Mouse (Mus musculus) retina, postnatal 7 days (tissue): ENCODE data around the gene Fam240b.
"Not testable (repeated sequence)": the region's sequence is repeated elsewhere in the genome, so short reads cannot be mapped to it uniquely, and the experiment has no call there.

Experiments used
- DNase-seq: peaks from one replicate; pipeline ENCODE4 v3.0.0-alpha.2; 2012; ENCODE audit warnings: low read depth, low spot score

The Fam240b gene

DNA sequence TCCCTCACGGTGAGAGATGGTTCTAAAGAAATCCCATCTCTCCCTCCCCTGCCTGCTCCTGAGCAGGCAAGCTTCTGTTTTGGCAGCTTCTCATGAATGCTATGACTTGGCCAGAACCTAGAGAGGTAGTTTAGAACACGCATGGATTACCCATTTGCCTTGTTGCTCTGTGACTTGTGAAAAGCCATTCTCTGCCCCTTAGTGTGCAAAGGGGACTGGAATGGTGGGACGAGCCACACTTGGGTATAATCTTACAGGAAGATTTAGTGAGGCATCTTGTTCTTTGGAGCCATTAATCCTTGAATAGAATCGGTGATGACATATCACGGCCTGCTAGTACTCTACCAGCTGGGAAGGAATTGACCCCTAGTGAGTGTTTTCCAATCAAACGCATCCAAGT lies at the start of gene Fam240b:
TSS of gene Fam240b (minus strand) at position 101 of the 400 bp plus-strand sequence.
- no peak for DNase-seq

DNA sequence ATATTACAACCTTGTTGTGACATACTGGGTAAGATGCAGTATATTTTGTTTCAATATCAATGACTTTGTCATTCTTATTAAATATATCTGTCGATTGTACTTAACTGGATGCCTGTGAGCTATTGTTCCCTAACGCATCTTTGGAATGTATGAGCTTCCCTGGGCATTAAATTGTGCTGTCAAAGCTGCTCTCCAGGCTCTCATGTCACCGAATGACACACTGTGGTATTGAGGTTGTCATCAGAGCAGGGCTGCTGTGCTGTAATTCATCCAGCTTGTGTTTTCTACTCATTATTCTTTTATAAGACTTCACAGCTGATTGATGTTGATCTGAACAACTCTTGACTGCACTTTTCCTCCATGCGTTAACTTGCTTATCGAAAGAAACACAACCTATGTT lies 32.5 kb upstream of the Fam240b start:
- DNase-seq: no peak

DNA sequence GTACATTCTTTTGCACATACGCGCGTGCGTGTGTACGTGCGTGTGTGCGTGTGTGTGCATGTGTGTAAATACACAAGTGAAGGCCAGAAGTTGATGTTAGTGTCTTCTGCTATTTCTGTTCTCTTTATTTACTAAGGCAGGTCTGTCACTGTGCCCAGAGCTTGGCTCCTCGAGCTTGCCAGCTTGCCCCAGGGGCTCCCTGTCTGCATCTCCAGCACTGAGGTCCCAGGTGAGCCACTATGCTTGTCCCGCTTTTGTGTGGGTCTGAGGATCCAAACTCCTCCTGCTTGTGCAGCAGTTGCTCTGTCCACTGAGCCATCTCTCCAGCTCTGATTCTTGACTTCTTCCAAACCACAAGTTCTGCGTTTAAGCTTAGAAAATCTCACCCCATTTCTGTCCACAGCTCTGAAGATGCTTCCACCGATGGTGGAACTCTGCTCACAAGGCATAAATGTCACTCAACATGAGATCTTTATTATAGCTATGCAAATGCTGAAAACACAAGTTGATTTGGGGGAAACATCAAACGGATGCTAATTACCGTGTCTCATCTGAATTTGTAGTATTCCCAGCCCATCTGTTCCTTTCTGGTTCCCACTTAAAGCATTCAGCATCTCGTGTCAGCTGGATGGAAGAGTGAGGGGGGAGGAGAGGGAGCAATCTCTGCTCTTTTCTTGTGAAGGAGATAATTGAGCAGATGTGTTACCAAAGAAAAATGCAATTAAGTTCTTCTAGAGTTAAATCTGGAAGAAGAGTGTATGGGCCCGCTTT lies 29.1 kb upstream of the Fam240b start:
- no peak for DNase-seq

DNA sequence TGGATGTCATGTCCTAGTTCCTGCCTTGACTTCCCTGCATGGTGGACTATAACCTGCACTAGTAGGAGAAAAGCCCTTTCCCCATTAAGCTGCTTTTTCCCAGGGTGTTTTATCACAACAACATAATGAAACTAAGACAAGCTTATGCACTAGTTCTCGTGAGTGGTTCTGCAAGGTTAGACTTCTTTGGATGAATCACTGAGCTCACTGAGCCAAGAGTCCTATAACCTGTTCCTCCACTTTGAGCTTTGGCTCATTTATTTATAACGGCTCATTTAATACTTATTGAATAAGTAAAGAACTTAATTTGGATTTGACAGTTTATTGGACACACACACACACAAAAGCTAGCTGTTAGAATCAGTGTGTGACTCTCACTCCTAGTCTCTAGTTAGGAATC lies 16.7 kb upstream of the Fam240b start:
- DNase-seq: no peak

DNA sequence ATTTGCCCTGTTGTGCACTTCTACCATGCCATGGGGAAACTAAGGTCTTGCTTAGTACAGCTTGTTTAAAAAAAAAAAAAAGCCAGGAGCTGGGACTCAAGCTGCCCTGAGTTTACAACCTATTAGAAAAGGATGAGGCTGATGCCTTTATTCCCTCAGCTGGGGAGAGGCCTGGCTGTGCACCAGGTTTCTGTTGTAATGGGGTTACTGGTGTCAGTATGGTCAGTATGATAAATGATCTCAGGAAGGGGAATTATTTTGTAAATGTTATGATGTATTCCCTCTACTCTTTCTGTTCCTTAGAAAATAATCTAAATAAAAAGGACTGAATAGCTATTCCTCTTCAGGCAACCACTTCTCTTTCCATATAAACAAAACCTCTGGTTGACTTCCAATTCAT lies 14.0 kb upstream of the Fam240b start:
- DNase-seq: no peak

DNA sequence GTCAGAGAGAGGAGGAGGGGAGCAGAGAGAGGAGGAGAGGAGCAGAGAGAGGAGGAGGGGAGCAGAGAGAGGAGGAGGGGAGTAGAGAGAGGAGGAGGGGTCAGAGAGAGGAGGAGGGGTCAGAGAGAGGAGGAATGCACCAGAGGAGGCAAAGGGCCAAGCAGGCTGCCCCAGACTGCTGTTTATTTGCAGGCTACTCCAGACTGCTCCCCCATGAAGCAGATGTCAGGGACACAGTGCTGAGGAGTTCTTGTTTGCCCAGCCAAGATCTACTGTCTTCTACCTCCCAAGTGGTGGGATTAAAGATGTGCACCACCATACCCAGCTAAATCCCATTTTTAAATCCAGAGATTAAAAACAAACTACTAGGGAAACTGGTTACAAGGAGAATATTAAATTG lies 9.8 kb upstream of the Fam240b start:
- no peak for DNase-seq

DNA sequence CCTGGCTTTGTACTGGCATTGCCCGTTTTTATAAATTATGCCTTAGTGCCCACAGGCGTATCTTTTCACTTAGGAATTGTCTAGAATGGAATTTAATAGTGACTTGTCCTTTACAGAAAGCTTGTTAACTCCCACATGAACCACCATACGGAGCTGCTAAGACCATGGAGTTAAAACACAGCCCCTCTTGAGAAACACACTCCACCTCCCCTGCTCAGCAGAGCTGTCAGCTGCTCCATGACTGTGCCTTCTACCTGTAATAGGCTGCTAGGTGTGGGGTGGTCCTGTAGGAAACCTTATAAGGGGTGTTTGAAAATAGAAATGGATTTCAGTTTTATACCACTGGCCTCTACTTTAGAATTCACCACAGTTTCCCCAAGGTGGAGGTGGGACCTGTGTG lies 5.2 kb upstream of the Fam240b start:
- no peak for DNase-seq

DNA sequence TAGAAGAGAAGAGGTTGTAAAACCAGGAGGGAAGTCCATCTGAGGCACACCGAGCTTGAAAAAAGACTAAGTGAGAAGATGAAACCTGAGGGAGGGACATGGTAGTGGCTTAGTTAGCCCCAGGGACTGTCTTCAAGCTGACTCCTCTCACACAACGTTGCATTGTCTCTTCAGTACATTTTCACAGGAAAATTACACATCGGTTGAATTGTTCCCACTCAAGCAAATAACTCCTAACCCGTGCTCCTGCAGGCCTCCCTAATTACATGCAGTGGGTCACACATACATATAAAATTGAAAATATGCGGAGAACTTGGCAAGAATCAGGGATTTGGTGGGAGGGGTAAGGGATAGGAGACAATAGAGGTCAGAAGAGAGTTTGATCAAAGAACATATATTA lies 4.0 kb downstream of the Fam240b start:
- DNase-seq: no peak

DNA sequence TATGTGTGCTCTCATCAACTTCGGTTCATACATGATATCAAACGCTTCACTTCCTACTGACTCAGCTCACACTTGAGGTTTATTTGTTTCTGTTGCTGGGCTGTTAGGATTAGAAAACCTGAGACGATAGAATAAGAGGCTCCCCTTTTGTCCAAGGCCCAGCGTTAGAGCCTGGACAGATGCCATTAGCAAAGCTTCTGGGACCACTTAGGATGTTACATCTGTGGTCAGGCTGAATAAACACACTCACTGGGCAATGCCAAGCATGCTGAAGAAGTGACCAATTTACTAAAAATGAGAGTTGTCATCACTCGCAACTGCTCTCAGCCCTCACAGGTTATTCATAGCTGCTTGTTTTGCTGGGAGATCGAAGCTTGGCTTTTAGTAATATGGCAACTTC lies 7.7 kb downstream of the Fam240b start:
- no peak for DNase-seq

DNA sequence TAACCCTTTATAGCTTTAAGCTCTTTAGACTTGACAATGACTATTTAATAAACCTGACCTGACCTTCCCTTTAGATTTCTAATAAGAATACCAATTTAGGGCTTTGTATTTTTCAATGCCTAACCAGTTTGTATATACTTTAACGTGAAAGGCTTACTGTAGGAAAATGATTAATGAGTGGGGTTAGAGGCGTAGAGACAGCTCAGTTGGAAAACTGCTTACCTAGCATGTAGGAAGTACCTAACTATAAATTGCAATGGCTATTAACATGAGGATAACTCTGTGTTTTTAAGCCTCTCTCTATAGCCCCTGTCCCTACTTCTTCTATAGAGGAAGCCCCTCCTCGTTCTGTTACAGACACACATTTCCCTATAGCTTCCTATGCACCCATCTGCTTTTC lies 17.6 kb downstream of the Fam240b start:
- DNase-seq: no peak

DNA sequence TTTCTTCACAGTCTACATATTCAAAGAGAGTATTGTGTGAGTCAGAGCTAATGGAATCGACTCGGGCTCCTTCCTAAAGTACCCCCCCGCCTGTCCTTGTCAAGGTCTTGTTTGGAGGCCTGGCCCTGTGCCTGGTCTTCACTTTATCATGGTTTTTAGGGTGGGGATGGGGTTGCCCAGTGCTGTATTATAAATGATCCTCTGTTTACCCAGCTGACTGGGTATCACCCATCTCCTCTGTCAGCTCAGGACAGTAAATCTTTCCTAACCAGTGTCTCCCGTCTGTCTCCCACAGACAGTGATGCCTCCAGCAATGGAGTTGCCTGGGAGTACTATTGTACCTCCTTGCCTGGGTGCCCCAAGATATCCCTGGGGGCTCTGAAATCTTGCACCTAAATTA lies 19.6 kb downstream of the Fam240b start:
- DNase-seq: no peak

DNA sequence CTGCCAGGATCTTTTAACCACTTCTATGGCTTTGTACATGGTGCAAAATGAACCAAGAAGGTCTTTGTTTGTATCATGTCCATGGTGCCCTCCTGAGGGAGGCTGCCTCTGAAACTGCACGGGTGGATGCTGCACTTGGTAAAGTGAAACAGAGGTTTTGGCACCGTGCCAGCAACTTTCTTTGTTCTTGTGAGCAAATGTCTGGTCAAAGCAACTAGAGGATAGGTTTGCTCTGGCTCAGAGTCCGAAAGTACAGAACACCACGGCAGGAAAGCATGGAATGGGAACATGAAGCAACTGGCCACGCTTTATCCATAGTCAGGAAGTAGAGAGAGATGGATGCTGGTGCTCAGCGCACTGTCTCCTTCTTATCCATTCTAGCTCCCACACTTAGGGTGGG lies 29.7 kb downstream of the Fam240b start:
- no peak for DNase-seq

DNA sequence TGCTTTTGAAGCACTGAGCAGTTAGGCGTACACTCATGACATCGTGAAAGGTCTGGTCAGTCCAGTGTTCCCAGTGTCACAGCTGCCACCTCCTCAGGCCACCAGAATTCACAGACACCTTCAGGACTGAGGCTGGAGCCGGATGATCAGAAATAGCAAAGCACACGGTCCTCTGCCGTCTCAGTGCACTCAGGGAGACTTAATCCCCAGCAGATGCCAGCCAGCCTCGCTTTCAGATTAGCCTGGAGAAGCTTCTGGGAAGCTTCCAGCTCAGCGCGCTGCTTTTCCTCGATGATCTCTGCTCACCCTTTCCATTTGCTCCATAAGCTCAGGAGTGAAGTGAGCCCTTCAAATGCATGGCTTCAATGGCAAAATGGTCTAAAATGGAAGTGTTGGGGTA lies 32.4 kb downstream of the Fam240b start:
- DNase-seq: peak; percentile 68

DNA sequence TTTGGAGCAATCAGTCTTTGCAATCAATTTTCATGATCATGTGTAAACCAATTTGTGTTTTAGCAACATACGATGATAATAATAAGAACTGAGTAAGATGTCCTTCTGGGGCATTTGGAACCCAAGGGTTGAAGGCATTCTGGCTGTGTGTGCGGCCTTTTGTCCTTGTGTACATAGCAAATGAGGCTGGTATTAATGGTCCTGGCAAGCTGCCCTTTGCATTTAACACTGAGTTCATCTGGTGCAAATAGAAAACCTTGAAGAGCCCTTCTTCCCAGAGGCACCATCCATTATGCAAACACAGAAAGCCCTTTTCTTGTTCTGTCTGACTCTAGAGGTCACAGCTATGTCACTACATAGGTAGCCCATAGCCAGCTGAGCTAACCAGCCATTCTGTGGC lies 35.0 kb downstream of the Fam240b start:
- no peak for DNase-seq

DNA sequence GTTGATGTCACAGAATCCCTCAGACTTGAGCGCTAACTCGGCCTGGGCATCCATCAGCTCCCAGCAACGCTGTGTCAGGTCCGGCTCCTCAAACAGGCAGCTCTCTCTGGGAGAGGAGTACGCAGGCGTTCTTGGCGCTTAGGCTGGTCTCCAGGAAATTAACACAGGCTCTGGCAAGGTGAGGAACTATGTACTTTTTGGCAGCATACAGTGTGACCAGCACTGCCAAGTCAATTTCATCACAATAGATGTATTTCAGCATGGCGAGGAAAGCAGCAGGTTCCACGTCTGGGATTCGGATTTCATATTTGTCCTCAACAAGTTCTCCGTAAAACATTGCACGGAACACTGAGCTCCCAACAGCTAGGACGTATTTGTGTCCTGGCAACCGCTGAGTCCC lies 39.4 kb downstream of the Fam240b start:
- no peak for DNase-seq

DNA sequence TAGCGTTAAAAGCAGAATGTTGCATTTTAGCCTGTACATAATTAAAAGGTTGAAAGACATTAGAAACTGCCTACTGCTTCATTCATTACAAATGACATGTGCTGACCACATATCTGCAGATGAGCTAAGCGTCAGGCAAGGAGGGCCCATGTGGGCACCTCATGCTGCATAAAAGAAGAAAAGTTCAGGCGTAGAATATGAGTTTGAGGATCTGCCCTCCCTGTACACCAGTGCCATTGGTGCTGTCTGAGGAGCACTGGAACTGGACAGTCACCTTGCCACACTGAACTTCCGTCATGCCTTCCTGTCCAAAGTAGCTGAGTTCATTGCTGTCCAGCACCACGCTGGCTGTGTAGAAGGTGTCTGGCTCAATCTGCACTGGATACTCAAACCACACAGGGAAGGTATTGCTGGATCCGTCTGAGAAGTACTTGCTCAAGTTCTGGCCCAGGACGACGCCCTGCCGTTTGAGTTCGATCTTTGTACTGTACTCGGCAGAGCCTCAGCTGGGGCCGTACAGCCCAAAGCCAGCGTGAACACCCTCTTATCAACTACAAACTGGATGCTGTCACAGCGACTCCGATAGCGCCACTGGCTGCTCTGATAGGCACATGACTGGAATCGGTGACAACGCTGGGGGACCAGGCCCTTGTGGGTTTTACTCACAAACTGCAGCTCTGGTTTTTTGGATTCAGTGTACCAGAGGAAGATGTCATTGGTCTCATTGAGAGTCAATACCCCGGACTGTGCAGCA lies 40.2 kb downstream of the Fam240b start:
- not testable (repeated sequence) for DNase-seq

DNA sequence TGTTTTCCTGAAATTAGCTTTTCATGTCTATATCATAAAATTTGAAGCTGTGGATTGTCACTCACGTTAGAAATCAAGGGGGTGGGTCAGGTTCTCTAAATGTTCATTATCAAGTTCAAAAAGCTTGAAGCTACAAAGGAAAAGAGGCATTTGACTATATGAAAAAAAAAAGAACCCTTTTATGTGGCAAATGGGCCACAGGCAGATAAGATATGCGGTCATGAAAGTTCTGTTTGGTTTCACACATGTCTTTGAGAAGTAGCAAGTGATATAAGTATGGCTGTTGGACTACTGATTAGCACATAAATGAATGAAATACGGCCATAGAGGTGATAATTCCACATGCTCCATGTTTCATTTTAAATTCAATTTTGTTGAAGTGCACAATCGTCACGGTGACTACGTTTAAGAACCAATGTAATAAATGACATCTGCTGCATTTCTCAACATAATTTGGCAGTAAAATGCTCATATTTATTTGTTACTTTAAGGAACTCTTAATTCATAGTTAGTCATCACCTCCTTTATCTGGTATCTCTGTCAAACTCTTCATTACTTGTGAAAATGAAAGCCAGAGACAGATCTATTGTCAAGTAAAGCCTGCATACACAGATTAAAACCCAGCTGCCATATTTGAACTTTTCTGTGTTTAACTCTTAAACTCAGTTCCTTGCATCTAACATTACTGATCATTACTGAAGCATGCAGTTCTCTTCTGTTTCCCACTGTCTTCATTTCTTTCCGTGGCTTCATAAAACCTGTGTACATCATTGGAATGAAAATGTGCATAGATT lies 47.4 kb downstream of the Fam240b start:
- no peak for DNase-seq

DNA sequence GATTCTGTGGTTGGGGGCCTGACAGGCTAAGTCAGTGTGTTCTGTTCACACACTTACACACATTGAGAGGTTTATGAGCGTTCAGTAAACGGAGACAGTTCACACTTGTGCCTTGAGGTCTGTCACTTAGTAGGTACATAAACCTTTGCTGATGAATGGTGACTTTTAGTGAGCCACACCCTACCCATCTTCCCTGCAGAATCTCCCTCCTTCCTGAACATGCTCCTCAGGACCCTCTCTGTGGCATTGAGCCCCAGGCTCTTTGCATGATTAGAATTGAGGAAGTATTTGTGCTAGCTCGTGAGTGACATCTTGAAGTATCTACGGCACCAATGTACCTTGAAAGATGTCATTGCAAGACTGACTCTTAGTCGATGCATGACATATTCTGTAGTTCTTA lies 48.9 kb downstream of the Fam240b start:
- DNase-seq: no peak

DNA sequence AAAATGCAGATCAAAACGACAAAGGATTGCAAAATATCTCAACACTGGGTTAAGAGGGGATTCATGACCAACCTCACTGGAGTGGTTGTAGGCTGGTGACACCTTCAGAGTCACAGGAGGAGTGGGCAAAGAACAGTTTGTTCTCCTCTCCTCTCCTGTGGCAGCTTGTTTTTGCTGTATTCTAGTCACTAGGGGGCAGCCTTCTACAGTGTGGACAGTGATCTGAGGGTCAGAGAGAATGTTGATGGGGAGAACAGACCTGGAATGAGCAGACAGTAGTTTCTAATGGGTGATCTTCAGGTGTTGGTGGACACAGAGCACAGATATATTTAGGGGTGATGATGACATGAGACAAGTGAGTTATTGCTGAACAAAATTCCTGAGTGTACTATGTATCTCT lies 49.6 kb downstream of the Fam240b start:
- DNase-seq: peak; percentile 37

DNA sequence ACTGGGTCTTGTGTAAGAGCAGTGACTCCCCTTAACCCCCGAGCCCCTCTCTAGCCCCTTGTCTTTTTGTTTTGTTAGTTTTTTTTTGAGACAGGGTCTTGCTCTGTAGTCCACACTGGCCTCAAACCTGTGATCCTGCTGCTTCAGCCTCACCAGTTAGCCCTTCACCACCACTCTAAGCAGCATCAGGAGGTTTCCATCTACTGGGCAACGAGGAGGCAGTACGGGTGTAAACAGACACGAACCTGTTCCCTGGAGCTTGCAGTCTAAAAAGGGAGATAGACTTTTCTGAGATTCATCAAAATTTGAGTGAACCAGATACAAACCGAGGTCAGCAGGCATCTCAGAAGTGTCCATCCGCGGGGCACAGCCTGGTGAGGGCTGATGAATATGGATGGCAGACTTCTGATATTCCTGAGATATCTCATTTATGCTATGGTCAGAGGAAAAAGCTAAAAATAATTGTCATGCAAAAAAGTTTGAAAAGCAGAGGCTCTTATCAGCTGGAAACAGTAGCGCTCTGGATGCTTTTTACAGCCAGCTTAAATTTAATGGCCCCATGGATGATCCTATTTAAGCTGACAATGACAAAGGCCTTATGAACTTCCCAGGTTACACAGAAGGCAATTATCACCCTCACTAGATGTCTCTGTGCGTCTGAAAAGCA lies 52.2 kb downstream of the Fam240b start:
- DNase-seq: no peak

DNA sequence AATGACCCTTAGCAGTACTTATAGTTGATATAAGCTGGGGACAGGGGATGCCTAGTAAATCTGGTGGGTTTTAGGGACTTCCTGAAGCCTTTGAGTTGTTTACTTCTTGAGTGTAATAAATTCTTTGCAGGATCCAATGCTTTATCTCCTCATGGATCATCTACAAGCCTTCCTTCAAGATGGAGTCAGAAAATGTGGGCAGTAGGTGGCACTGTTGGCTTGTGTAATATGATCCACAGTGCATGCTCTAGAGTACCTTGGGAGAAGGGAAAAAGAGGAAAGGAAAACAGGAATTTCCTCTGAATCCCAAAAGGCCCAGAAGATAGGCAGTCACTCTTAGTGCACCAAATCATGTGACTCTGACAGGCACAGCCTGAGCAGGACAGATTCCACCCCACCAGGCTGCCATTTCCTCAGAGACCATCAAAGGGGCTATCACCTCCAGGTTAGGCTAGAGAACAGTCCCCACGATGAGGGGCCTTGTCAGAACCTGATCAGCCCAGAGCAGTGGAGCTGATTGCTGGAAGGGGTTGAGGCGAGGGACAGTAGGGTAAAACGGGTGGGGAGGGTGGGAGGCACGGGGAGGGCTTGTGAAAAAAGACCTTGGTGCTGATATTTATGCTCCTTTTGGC lies 54.2 kb downstream of the Fam240b start:
- peak; percentile 72 for DNase-seq
